Mouse (Mus musculus) erythroblast, embryonic 14.5 days (primary cell): ENCODE results near the gene Gm10309. TPM values are rescaled to one million over a fixed set of nuclear protein-coding genes. Genes with fewer than 3 reads are reported as not detected.

Source experiments
- H3K27me3 ChIP-seq: 2 replicates; pipeline ENCODE4 v1.6.1; 2012; ENCODE audit warnings: inconsistent platforms; ENCODE audit not compliant: control insufficient read depth
- H3K36me3 ChIP-seq: 2 replicates; pipeline ENCODE4 v1.6.1; 2012; ENCODE audit warnings: mild to moderate bottlenecking, inconsistent platforms; ENCODE audit not compliant: control insufficient read depth
- H3K4me1 ChIP-seq: 2 replicates; pipeline ENCODE4 v1.6.1; 2012; ENCODE audit warnings: inconsistent platforms; ENCODE audit not compliant: control insufficient read depth
- H3K4me3 ChIP-seq: replicated peaks from 2 replicates; pipeline ENCODE3; 2012; ENCODE audit warnings: moderate library complexity, mild to moderate bottlenecking, inconsistent platforms
- H3K9me3 ChIP-seq: 2 replicates; pipeline ENCODE4 v1.6.1; 2012; ENCODE audit warnings: low read length, inconsistent platforms, mixed read lengths; ENCODE audit not compliant: control insufficient read depth
- GATA1 ChIP-seq: IDR thresholded peaks from 2 replicates; pipeline ENCODE4 v1.6.1; 2012; ENCODE audit warnings: low read length, inconsistent platforms, mixed read lengths
- TAL1 ChIP-seq: IDR thresholded peaks from 3 replicates; pipeline ENCODE4 v1.6.1; 2012; ENCODE audit warnings: low read length, inconsistent platforms, mixed read lengths
- polyA plus RNA-seq: library from polyadenylated mRNA; stranded (reverse); fragments of >175 nt; gene quantifications from 2 replicates; pipeline ENCODE4 v1.2.3, GENCODE M21; 2012

The Gm10309 gene
- polyA plus RNA-seq, 1 experiment: 0.02 TPM

DNA sequence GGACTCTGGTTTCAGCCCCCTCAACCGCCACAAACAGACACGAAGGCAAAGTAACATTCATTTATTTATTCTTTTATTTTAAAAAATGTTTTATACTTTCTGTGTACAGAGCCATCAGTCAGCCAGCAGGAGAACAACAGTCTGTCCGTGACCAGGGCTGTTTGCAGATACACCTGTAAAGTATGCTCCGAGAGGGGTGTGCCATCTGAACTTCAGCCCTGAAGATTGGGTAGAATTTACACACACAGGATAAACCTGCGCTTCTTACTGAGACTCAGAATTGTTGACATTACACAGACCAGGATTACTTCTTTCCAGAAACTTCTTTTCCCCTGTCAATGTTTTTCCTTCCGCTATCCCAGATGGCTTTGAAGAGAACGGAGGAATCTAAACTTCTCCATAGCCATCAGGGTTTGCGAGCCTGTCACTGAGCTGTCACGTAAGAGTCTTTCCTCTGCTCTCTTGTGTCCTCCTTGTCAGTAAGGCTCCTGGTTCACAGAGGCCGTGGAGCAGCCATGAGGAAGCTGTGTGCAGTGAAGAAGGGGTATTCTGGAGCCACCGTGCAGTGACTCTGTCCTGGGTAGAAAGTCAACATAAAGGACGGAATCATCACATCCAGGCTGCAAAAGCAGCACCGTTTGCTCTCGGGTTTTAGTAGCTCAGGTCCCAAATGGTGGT lies 51.2 kb downstream of the Gm10309 start:
- Histone ChIP-seq H3K4me1 (no peaks in the 10 kb centered on the region), H3K9me3 (no peaks in the 10 kb centered on the region), H3K36me3 (no peaks in the 10 kb centered on the region), H3K27me3 (no peaks in the 10 kb centered on the region), H3K4me3 (no peak overlapping the region)
- TF ChIP-seq TAL1 (no peak), GATA1 (no peak)

DNA sequence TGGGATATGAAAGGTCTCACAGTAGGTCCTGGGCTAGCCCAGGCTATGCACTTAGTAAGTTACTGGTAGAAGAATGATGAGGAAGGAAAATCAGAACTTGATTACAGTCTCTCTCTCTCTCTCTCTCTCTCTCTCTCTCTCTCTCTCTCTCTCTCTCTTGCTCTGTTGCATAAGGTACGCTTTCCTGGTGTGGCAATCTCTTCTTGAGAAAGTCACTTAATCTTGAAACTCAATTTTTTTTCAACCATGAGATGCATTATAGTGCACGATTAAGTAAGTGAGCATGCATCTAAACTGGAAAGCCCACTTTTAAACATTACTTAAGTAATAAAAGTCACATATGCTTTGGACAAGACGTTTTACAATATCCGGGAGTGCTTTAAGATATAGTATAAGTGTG lies 52.1 kb downstream of the Gm10309 start:
- no peak overlapping the region for H3K4me3 ChIP-seq
- TF ChIP-seq TAL1 (no peak), GATA1 (no peak)
- H3K9me3 ChIP-seq: peaks cover 2% of the 10 kb centered on the region; the same call in 1 of the 2 replicates
- H3K36me3 ChIP-seq: no peaks in the 10 kb centered on the region
- H3K27me3 ChIP-seq: no peaks in the 10 kb centered on the region
- H3K4me1 ChIP-seq: no peaks in the 10 kb centered on the region

Other genes starting within 250 kb of the Gm10309 start
- 0.01 and 0.02 TPM in 2 replicates for gene Epas1, start 248.5 kb upstream of the Gm10309 start, polyA plus RNA-seq